Mouse (Mus musculus): ENCODE measurements around the gene Fam45a.

GRCm38 (mm10) chr19:60793170-60793707 is 18.1 kb upstream of the Fam45a start:
- TF ChIP-seq POLR2A (IDR thresholded peaks at IDR 0.05; ENCODE audit: control insufficient read depth, low read depth, low read length) = no peak
- no peak for TF ChIP-seq CTCF (IDR thresholded peaks at IDR 0.05; ENCODE audit: control insufficient read depth, insufficient read depth, insufficient replicate concordance, low read depth, low read length)
